Mouse (Mus musculus) thymus, adult 2 months (tissue): ENCODE results near the gene Drc1.

Experiments
- CTCF ChIP-seq: fragments of 200-500 bp; IDR thresholded peaks from 2 replicates; pipeline ENCODE4 v1.5.1; 2012; ENCODE audit warnings: mild to moderate bottlenecking, control low read depth, low read length, moderate library complexity, borderline replicate concordance; ENCODE audit not compliant: control insufficient read depth, poor library complexity, insufficient read depth; ENCODE audit errors: extremely low read depth
- POLR2A ChIP-seq: fragments of 200-500 bp; IDR thresholded peaks from 2 replicates; pipeline ENCODE4 v1.6.1; 2012; ENCODE audit warnings: mild to moderate bottlenecking, low read length, control low read depth, moderate library complexity; ENCODE audit not compliant: control insufficient read depth, poor library complexity, insufficient read depth; ENCODE audit errors: extremely low read depth

DNA sequence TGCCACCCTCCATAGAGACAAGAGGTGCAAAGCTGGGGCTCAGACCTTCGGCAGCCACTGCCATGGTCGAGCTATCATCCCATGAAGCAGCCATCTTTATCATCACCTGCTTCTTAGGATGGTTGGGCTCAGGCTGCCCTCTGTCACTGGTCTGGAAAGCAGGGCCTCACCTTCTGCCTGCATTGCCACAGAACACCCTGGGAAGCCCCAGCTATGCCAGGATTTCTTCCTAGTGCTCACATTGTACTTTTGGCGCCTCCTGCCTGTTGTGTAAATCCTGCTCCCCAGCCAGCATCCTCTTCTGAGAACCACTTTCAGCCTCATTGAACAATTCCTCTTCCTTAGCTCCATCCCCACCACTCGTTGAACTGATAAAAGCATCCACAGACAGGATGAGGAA, 134.7 kb downstream of the Drc1 start:
- TF ChIP-seq CTCF (no peak), POLR2A (no peak)
